ENCODE assay signal across 12 mouse cellular contexts in genomic region chr8:89926666-89927232, GRCm38 (mm10).
A peak's percentile ranks its signal among the peaks of the same experiment; 100 is the strongest.
DNase-seq lines count a peak whose midpoint lies in the region; ATAC-seq and TF ChIP-seq lines count a peak whose summit lies in the region.
"Had no signal": no experiment of that assay in that cellular context is flagged by ENCODE, and none has a peak within 500 bp of the region (broad histone marks: within the 10 kb centered on the region; RNA-seq: fewer than 3 reads in every experiment).

No protein-coding gene starts in this region.

- no peaks in the 10 kb centered on the region for H3K79me2 ChIP-seq in heart, adult 2 months (replicated peaks; ENCODE audit: control insufficient read depth, insufficient read depth, low read length)

- ATAC-seq in hindbrain, embryonic 11.5 days (ENCODE audit: low FRiP score) = 0 out of 2 replicates have a peak, but pooled peaks have one; percentile 17
- ATAC-seq in neural tube, embryonic 12.5 days (ENCODE audit: low FRiP score, low read depth) = no peak
- ATAC-seq: CD4-positive, CD25-positive, alpha-beta regulatory T cell, adult 4 months; liver, postnatal 0 days had no signal

- H3K4me2 ChIP-seq in hindbrain, embryonic 11.5 days (replicated peaks; ENCODE audit: low read depth, low read length) = no peak overlapping the region
- 0 out of 2 replicates have a peak overlapping the region, but pooled peaks have one; percentile 6 for H3K4me2 ChIP-seq in neural tube, embryonic 12.5 days (replicated peaks)
- H3K4me2 ChIP-seq: heart, embryonic 11.5 days had no signal

- no peak for TF ChIP-seq EP300 in heart, adult 2 months (IDR thresholded peaks at IDR 0.05; ENCODE audit: insufficient read depth, low read depth, low read length)

- TF ChIP-seq CTCF in heart, adult 2 months (IDR thresholded peaks at IDR 0.05) = no peak

- 11% methylated on average over 3 of the region's 3 CpGs for WGBS in hindbrain, embryonic 11.5 days
- WGBS in neural tube, embryonic 12.5 days = 8% methylated on average over 3 of the region's 3 CpGs
- WGBS in heart, adult 2 months = 44% methylated on average over 3 of the region's 3 CpGs

- TF ChIP-seq POLR2A in heart, adult 2 months (IDR thresholded peaks at IDR 0.05; ENCODE audit: insufficient read depth, low read depth, low read length) = no peak

- no peaks in the 10 kb centered on the region for H3K27me3 ChIP-seq in hindbrain, embryonic 11.5 days (ENCODE audit: control insufficient read depth, insufficient read depth, low read length)
- H3K27me3 ChIP-seq in neural tube, embryonic 12.5 days (replicated peaks) = no peaks in the 10 kb centered on the region
- no peaks in the 10 kb centered on the region for H3K27me3 ChIP-seq in heart, adult 2 months (ENCODE audit: control insufficient read depth, insufficient read depth, low read length)

- intact Hi-C loops in heart, adult 2 months (cut with DNase I) = no loop called here

- no peaks in the 10 kb centered on the region for H3K36me3 ChIP-seq in hindbrain, embryonic 11.5 days (ENCODE audit: control insufficient read depth, insufficient read depth, low read length)
- no peaks in the 10 kb centered on the region for H3K36me3 ChIP-seq in neural tube, embryonic 12.5 days
- no peaks in the 10 kb centered on the region for H3K36me3 ChIP-seq in heart, adult 2 months (ENCODE audit: control insufficient read depth, insufficient read depth, low read length)

- no peaks in the 10 kb centered on the region for H3K9me3 ChIP-seq in hindbrain, embryonic 11.5 days (ENCODE audit: control insufficient read depth, low read length)
- no peaks in the 10 kb centered on the region for H3K9me3 ChIP-seq in neural tube, embryonic 12.5 days

- peak overlapping the region; percentile 19; the same call in 1 of the 2 replicates for H3K9ac ChIP-seq in hindbrain, embryonic 11.5 days (ENCODE audit: low read depth, low read length)
- no peak overlapping the region for H3K9ac ChIP-seq in neural tube, embryonic 12.5 days
- H3K9ac ChIP-seq in heart, adult 2 months (ENCODE audit: low read depth, low read length) = no peak overlapping the region
- H3K9ac ChIP-seq: liver, postnatal 0 days had no signal

- no peak overlapping the region for H3K4me3 ChIP-seq in hindbrain, embryonic 11.5 days (ENCODE audit: low read depth, low read length)
- no peak overlapping the region for H3K4me3 ChIP-seq in neural tube, embryonic 12.5 days
- no peak overlapping the region for H3K4me3 ChIP-seq in heart, adult 2 months
- H3K4me3 ChIP-seq: erythroblast, embryonic 14.5 days had no signal

- DNase-seq in layer of hippocampus, postnatal 14 days (ENCODE audit: low spot score in 2 of 2) = peak; percentile 4 to 32
- no peak for DNase-seq in layer of hippocampus, postnatal 25 days (ENCODE audit: extremely low spot score in 1 of 2, low spot score in 1 of 2)
- DNase-seq in embryo, embryonic 10.5 days (ENCODE audit: low spot score) = peak; percentile 7
- peak; percentile 23 for DNase-seq in hindbrain, embryonic 11.5 days (ENCODE audit: low spot score)
- DNase-seq in gastrocnemius, postnatal 4 days (ENCODE audit: low spot score in 2 of 2) = no peak
- DNase-seq in frontal cortex, postnatal 36 days (ENCODE audit: low spot score in 2 of 2) = no peak
- DNase-seq in heart, adult 2 months = no peak
- DNase-seq: liver, postnatal 0 days had no signal

- peak overlapping the region; percentile 58; the same call in 1 of the 2 replicates for H3K27ac ChIP-seq in hindbrain, embryonic 11.5 days (ENCODE audit: low read depth, low read length)
- H3K27ac ChIP-seq in neural tube, embryonic 12.5 days = 0 out of 2 replicates have a peak overlapping the region, but pooled peaks have one; percentile 2
- no peak overlapping the region for H3K27ac ChIP-seq in heart, adult 2 months

- no peaks in the 10 kb centered on the region for H3K4me1 ChIP-seq in hindbrain, embryonic 11.5 days (replicated peaks; ENCODE audit: control insufficient read depth, insufficient read depth, low read length)
- peaks cover 8% of the 10 kb centered on the region for H3K4me1 ChIP-seq in neural tube, embryonic 12.5 days
- no peaks in the 10 kb centered on the region for H3K4me1 ChIP-seq in heart, adult 2 months (ENCODE audit: control insufficient read depth, insufficient read depth, low read length)

Comparison
In these comparisons a context has a peak if more than half of its experiments do, and no peak if none do; other contexts are left out.
1. DNase-seq: peak in layer of hippocampus, postnatal 14 days (2 of 2), embryo, embryonic 10.5 days (single experiment) and hindbrain, embryonic 11.5 days (single experiment); none in layer of hippocampus, postnatal 25 days (0 of 2), gastrocnemius, postnatal 4 days (0 of 2), frontal cortex, postnatal 36 days (0 of 2) and heart, adult 2 months (0 of 2).